Mouse (Mus musculus): ENCODE measurements around the gene Pdia3. TPM values are rescaled to one million over a fixed set of nuclear protein-coding genes. Genes with fewer than 3 reads are reported as not detected.
A peak's percentile ranks its signal among the peaks of the same experiment; 100 is the strongest.

The Pdia3 gene
- polyA plus RNA-seq, 1 experiment: 239 TPM

DNA sequence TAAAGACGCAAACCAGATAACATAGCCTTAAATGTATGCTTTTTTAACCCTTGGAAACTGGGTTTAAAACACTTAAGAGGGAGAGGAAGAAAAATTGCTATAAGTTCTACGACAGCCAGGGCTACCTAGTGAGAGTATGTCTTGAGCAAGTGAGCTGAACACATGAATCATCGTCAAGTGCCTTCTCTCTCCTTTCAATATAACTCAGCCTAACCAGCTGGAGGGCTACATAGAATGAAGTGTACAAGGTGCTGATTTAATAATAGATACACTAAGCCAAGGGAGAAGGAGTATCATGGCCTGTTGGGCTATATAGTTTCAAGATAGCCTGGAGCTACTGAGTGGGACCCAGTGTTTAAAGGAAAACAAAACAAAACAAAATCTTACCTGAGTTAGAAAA lies 4.9 kb downstream of the Pdia3 start:
- peaks cover 10% of the 10 kb centered on the region for H3K4me1 ChIP-seq (ENCODE audit: control insufficient read depth, insufficient read depth, low read length)
- H3K27me3 ChIP-seq (replicated peaks; ENCODE audit: control insufficient read depth, insufficient read depth, low read length): no peaks in the 10 kb centered on the region
- H3K36me3 ChIP-seq (ENCODE audit: control insufficient read depth, insufficient read depth, low read length): peaks cover 4% of the 10 kb centered on the region
- no peak for DNase-seq
- no peak overlapping the region for H3K4me3 ChIP-seq (ENCODE audit: insufficient read depth, low read depth, low read length)
- no peak overlapping the region for H3K27ac ChIP-seq (ENCODE audit: insufficient read depth, low read depth, low read length)
- no peak for TF ChIP-seq CTCF (conservative IDR thresholded peaks at IDR 0.05; ENCODE audit: insufficient read depth, insufficient read length, low read depth, low read length)
- TF ChIP-seq POLR2A (IDR thresholded peaks at IDR 0.05; ENCODE audit: low read depth, low read length): no peak
- WGBS: 75% methylated on average over 3 of the region's 3 CpGs

DNA sequence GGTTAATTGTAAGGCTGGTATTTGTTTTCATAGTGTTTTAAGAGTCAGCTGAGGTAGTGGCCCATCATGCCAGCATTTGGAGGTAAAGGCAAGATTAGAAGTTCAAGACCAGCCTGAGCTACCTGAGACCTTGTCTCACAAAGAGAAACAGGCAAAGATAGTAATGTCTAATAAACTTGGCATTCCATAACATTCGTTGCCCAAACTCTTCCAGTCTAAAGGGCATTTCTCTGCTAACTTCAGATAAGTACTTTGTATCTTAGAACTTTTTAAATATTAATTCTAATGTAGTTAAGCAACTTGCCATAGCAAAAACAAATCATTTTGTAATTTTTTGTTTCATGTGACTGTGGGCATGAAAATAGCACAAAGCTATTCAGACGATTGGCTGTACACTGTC lies 9.6 kb downstream of the Pdia3 start:
- Histone ChIP-seq H3K27ac (ENCODE audit: insufficient read depth, low read depth, low read length) (no peak overlapping the region), H3K4me1 (ENCODE audit: control insufficient read depth, insufficient read depth, low read length) (no peaks in the 10 kb centered on the region; the same call in 1 of the 2 replicates), H3K27me3 (replicated peaks; ENCODE audit: control insufficient read depth, insufficient read depth, low read length) (no peaks in the 10 kb centered on the region), H3K4me3 (ENCODE audit: insufficient read depth, low read depth, low read length) (no peak overlapping the region), H3K36me3 (ENCODE audit: control insufficient read depth, insufficient read depth, low read length) (peaks cover 10% of the 10 kb centered on the region)
- no peak for DNase-seq
- no peak for TF ChIP-seq CTCF (conservative IDR thresholded peaks at IDR 0.05; ENCODE audit: insufficient read depth, insufficient read length, low read depth, low read length)
- TF ChIP-seq POLR2A (IDR thresholded peaks at IDR 0.05; ENCODE audit: low read depth, low read length): no peak
- 69% methylated on average over 2 of the region's 2 CpGs for WGBS

DNA sequence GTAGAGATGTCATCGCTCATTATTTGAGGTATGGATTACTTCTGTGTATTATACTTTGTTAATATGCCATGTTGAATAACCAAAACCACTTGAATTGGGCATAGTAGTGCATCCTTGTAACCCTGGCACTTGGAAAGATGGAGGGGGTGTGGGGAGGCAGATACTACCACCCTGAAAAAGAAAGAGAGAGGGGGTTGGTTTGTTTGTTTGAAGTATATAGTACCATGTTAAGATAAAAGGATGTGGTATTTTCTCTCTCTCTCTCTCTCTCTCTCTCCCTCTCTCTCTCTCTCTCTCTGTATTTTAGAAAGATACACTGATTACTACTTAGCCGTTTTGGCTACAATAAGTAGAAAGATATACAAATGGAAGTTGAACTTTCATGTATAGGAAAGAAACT lies 12.3 kb downstream of the Pdia3 start:
- TF ChIP-seq CTCF (conservative IDR thresholded peaks at IDR 0.05; ENCODE audit: insufficient read depth, insufficient read length, low read depth, low read length): no peak
- no peak for TF ChIP-seq POLR2A (IDR thresholded peaks at IDR 0.05; ENCODE audit: low read depth, low read length)
- H3K4me3 ChIP-seq (ENCODE audit: insufficient read depth, low read depth, low read length): no peak overlapping the region
- H3K36me3 ChIP-seq (ENCODE audit: control insufficient read depth, insufficient read depth, low read length): peaks cover 15% of the 10 kb centered on the region
- no peaks in the 10 kb centered on the region; the same call in 1 of the 2 replicates for H3K4me1 ChIP-seq (ENCODE audit: control insufficient read depth, insufficient read depth, low read length)
- DNase-seq: no peak
- no peak overlapping the region for H3K27ac ChIP-seq (ENCODE audit: insufficient read depth, low read depth, low read length)
- 93% methylated on average over 2 of the region's 2 CpGs for WGBS
- no peaks in the 10 kb centered on the region for H3K27me3 ChIP-seq (replicated peaks; ENCODE audit: control insufficient read depth, insufficient read depth, low read length)

DNA sequence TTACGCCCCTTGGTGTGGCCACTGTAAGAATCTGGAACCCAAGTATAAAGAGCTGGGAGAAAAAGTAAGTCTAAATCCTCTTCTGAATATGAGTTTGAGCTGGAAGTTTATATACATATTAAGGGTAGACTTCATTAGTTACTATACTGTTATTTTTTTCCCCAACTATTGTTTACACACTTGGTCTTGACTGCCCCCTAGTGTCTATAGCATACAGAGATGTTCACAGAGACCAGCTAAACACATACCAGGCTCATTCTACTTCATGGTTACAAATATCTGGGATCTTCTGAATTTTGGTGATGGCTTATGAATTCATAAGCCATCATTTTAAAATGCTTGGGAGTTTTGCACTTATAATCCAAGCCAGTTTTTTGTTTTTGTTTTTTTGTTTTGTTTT lies 21.3 kb downstream of the Pdia3 start:
- peaks cover 30% of the 10 kb centered on the region for H3K36me3 ChIP-seq (ENCODE audit: control insufficient read depth, insufficient read depth, low read length)
- H3K4me1 ChIP-seq (ENCODE audit: control insufficient read depth, insufficient read depth, low read length): peaks cover under 1% of the 10 kb centered on the region; the same call in 1 of the 2 replicates
- WGBS: 100% methylated on average over 1 of the region's 1 CpGs
- H3K27ac ChIP-seq (ENCODE audit: insufficient read depth, low read depth, low read length): no peak overlapping the region
- DNase-seq: no peak
- no peaks in the 10 kb centered on the region for H3K27me3 ChIP-seq (replicated peaks; ENCODE audit: control insufficient read depth, insufficient read depth, low read length)
- TF ChIP-seq CTCF (conservative IDR thresholded peaks at IDR 0.05; ENCODE audit: insufficient read depth, insufficient read length, low read depth, low read length) (no peak), POLR2A (IDR thresholded peaks at IDR 0.05; ENCODE audit: low read depth, low read length) (no peak)
- H3K4me3 ChIP-seq (ENCODE audit: insufficient read depth, low read depth, low read length): no peak overlapping the region

DNA sequence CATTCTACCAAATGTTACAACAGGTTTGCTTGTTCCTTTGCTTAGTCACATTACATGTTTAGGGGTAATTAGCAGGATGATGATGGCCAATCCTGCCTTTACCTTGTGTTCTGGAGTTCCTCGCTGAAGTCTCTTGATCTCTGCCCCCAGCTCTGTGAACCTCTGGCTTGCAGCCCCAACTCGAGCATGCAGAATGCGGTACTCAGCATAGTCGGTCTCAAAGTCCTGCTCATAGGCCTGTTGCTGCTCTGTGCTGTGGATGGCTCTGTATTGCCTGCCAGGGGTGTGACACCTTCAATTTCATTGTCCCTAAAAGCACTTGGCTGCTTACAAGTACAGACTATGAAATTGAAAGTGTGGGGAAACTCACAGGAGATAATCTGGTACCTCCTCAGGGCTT lies 26.2 kb downstream of the Pdia3 start:
- DNase-seq: peak; percentile 89
- Histone ChIP-seq H3K4me1 (ENCODE audit: control insufficient read depth, insufficient read depth, low read length) (peaks cover 24% of the 10 kb centered on the region), H3K27me3 (replicated peaks; ENCODE audit: control insufficient read depth, insufficient read depth, low read length) (no peaks in the 10 kb centered on the region), H3K27ac (ENCODE audit: insufficient read depth, low read depth, low read length) (peak overlapping the region; percentile 24; the same call in 1 of the 2 replicates), H3K36me3 (ENCODE audit: control insufficient read depth, insufficient read depth, low read length) (peaks cover 11% of the 10 kb centered on the region), H3K4me3 (ENCODE audit: insufficient read depth, low read depth, low read length) (no peak overlapping the region)
- TF ChIP-seq CTCF (conservative IDR thresholded peaks at IDR 0.05; ENCODE audit: insufficient read depth, insufficient read length, low read depth, low read length) (no peak), POLR2A (IDR thresholded peaks at IDR 0.05; ENCODE audit: low read depth, low read length) (no peak)
- 50% methylated on average over 4 of the region's 4 CpGs for WGBS

DNA sequence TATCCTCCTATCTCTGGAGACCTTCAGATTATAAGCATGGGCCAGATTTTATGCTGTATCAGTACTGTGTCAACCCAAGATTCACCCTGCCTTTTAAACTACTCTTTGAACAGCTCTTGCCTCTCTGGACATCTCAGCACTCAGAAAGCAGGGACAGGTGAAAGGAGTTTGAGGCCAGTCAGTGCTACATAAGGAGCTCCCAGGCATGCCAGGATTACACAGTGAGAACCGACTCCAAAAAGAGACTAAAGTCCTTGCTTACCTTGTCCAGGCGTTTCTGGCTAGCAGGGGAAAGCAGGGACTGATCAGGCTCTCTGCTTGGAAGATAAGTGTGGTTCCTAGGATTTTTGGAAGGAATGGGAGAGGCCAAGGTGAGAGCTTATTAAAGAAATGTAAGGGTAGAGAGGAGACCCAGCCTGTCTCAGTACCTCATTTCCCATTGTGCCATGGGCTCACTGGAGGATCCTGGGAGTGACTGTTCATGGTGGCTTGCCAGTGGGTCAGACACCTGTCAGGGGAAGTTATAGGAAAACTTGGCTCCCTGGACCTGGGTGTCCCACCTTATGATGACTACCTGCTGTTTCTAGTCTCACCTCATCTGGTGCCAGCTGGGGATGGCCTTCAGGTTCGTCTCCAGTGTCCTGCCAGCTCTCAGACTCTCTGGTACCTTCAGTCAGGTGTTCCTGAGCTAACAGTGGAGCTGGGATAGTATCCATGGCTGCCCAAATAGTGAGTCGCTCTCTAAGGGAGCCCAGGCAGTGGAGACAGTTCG lies 27.4 kb downstream of the Pdia3 start:
- Histone ChIP-seq H3K4me3 (ENCODE audit: insufficient read depth, low read depth, low read length) (no peak overlapping the region), H3K36me3 (ENCODE audit: control insufficient read depth, insufficient read depth, low read length) (peaks cover 6% of the 10 kb centered on the region), H3K4me1 (ENCODE audit: control insufficient read depth, insufficient read depth, low read length) (peaks cover 24% of the 10 kb centered on the region), H3K27me3 (replicated peaks; ENCODE audit: control insufficient read depth, insufficient read depth, low read length) (no peaks in the 10 kb centered on the region), H3K27ac (ENCODE audit: insufficient read depth, low read depth, low read length) (no peak overlapping the region)
- 57% methylated on average over 5 of the region's 5 CpGs for WGBS
- TF ChIP-seq POLR2A (IDR thresholded peaks at IDR 0.05; ENCODE audit: low read depth, low read length) (no peak), CTCF (conservative IDR thresholded peaks at IDR 0.05; ENCODE audit: insufficient read depth, insufficient read length, low read depth, low read length) (no peak)
- peak; percentile 15 for DNase-seq

DNA sequence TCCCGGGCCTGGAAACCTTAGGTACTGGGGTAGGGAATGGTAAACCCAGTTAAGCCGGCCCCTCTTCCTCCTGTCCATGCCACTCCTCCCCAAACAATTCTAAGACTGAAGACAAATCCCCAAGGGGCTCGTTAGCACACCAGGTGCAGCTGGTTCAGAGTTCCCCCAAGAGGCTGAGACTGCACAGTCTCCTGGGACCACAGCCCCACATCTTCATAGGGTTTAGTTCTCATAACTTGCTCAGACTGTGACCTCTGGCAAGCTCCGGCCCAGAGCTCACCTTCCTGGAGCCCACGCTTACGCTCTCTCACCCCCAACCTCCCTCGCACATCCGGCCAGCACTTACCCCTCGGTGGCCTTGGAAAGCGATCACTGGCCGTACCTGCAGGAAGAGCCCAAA lies 28.2 kb downstream of the Pdia3 start:
- Histone ChIP-seq H3K36me3 (ENCODE audit: control insufficient read depth, insufficient read depth, low read length) (peaks cover 6% of the 10 kb centered on the region), H3K27me3 (replicated peaks; ENCODE audit: control insufficient read depth, insufficient read depth, low read length) (no peaks in the 10 kb centered on the region), H3K4me3 (ENCODE audit: insufficient read depth, low read depth, low read length) (peak overlapping the region; percentile 70), H3K4me1 (ENCODE audit: control insufficient read depth, insufficient read depth, low read length) (peaks cover 24% of the 10 kb centered on the region), H3K27ac (ENCODE audit: insufficient read depth, low read depth, low read length) (no peak overlapping the region)
- WGBS: 11% methylated on average over 11 of the region's 11 CpGs
- DNase-seq: no peak
- TF ChIP-seq CTCF (conservative IDR thresholded peaks at IDR 0.05; ENCODE audit: insufficient read depth, insufficient read length, low read depth, low read length): no peak
- no peak for TF ChIP-seq POLR2A (IDR thresholded peaks at IDR 0.05; ENCODE audit: low read depth, low read length)

All from kidney, adult 2 months (tissue).